Mouse (Mus musculus) thymus, adult 2 months (tissue): Measurements from ENCODE around the gene Rere.

Experiments
- CTCF ChIP-seq: fragments of 200-500 bp; IDR thresholded peaks from 2 replicates; pipeline ENCODE4 v1.5.1; 2012; ENCODE audit warnings: mild to moderate bottlenecking, control low read depth, low read length, moderate library complexity, borderline replicate concordance; ENCODE audit not compliant: control insufficient read depth, poor library complexity, insufficient read depth; ENCODE audit errors: extremely low read depth
- POLR2A ChIP-seq: fragments of 200-500 bp; IDR thresholded peaks from 2 replicates; pipeline ENCODE4 v1.6.1; 2012; ENCODE audit warnings: mild to moderate bottlenecking, low read length, control low read depth, moderate library complexity; ENCODE audit not compliant: control insufficient read depth, poor library complexity, insufficient read depth; ENCODE audit errors: extremely low read depth

DNA sequence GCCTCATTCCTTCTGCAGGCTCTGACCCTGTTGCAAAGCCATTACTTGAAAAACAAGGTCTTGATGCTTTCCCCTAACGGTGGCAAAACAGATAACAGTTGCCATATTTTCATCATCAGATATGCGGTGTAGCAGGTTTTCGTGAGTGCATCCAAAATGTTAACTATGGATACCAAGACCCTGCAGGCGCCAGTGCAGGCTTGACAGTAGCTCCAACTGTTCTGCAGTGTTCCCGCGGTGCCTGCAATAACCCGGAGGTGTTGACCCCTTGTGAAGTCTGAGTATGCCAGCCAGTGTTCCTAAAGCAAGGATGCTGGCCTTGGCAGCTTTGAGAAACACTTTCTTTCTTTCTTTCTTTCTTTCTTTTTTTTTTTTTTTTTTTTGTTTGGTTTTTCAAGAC lies 26.3 kb upstream of the Rere start:
- TF ChIP-seq CTCF = no peak
- no peak for TF ChIP-seq POLR2A
